Mouse (Mus musculus) myocyte (in vitro differentiated cells): ENCODE measurements at regions not wholly inside any gene's neighbourhood (a gene's known extent, or its start where the extent isn't known, plus 50 kb on each side); places are given as distances from the start of the nearest gene placed in this dataset.
"Not testable (repeated sequence)": the region's sequence is repeated elsewhere in the genome, so short reads cannot be mapped to it uniquely, and the experiment has no call there.

Source experiments
- H3K27me3 ChIP-seq: one replicate; pipeline ENCODE4 v1.6.1; 2011; ENCODE audit not compliant: control insufficient read depth, insufficient read depth, insufficient read length
- H3K36me3 ChIP-seq: one replicate; pipeline ENCODE4 v1.6.1; 2011; ENCODE audit not compliant: control insufficient read depth, insufficient read depth
- H3K4me2 ChIP-seq: one replicate; pipeline ENCODE4 v1.6.1; 2011; ENCODE audit warnings: low read depth, control low read depth
- H3K4me3 ChIP-seq: one replicate; pipeline ENCODE4 v1.5.1; 2011; ENCODE audit warnings: mild to moderate bottlenecking, control low read depth, moderate library complexity
- H3K79me2 ChIP-seq: one replicate; pipeline ENCODE4 v1.6.1; 2011; ENCODE audit not compliant: control insufficient read depth, insufficient read depth
- H3ac ChIP-seq: one replicate; pipeline ENCODE4 v1.6.1; 2011; ENCODE audit not compliant: control insufficient read depth, insufficient read length
- CEBPB ChIP-seq: IDR thresholded peaks from 2 replicates; pipeline ENCODE4 v1.6.1; 2011; ENCODE audit warnings: mild to moderate bottlenecking, moderate library complexity; ENCODE audit not compliant: poor library complexity, insufficient read depth, severe bottlenecking
- E2F4 ChIP-seq: IDR thresholded peaks from one replicate; pipeline ENCODE4 v1.6.1; 2011; ENCODE audit warnings: mild to moderate bottlenecking, control low read depth, moderate library complexity; ENCODE audit not compliant: insufficient read depth
- MAX ChIP-seq: IDR thresholded peaks from one replicate; pipeline ENCODE4 v1.6.1; 2011; ENCODE audit warnings: low read depth, mild to moderate bottlenecking, control low read depth
- MYOD1 ChIP-seq, 3 experiments: IDR thresholded peaks; one replicate each; pipeline ENCODE4 v1.6.1; 2011; ENCODE audit warnings: control low read depth in 2 of 3, low read depth in 2 of 3, mild to moderate bottlenecking in 2 of 3, moderate library complexity in 1 of 3; ENCODE audit not compliant: insufficient read length in 2 of 3, control insufficient read depth in 1 of 3
- MYOG ChIP-seq, 3 experiments: IDR thresholded peaks; one replicate each; pipeline ENCODE4 v1.6.1; 2011; ENCODE audit warnings: control low read depth in 2 of 3, low read depth in 2 of 3, mild to moderate bottlenecking in 2 of 3; ENCODE audit not compliant: insufficient read length in 2 of 3, control insufficient read depth in 1 of 3, insufficient read depth in 1 of 3
- POLR2A ChIP-seq: IDR thresholded peaks from one replicate; pipeline ENCODE4 v1.6.1; 2011; ENCODE audit warnings: low read depth, mild to moderate bottlenecking, control low read depth, moderate library complexity; ENCODE audit not compliant: insufficient read length
- POLR2AphosphoS2 ChIP-seq: IDR thresholded peaks from one replicate; pipeline ENCODE4 v1.6.1; 2011; ENCODE audit warnings: low read depth, control low read depth; ENCODE audit not compliant: insufficient read length
- REST ChIP-seq: IDR thresholded peaks from one replicate; pipeline ENCODE4 v1.6.1; 2011; ENCODE audit warnings: mild to moderate bottlenecking, control low read depth, moderate library complexity; ENCODE audit not compliant: insufficient read depth, insufficient read length
- SRF ChIP-seq: IDR thresholded peaks from one replicate; pipeline ENCODE4 v1.6.1; 2011; ENCODE audit warnings: low read depth; ENCODE audit not compliant: control insufficient read depth, insufficient read length
- TCF12 ChIP-seq: IDR thresholded peaks from one replicate; pipeline ENCODE4 v1.6.1; 2011; ENCODE audit warnings: mild to moderate bottlenecking, control low read depth; ENCODE audit not compliant: poor library complexity, insufficient read depth, severe bottlenecking
- TCF3 ChIP-seq: IDR thresholded peaks from one replicate; pipeline ENCODE4 v1.6.1; 2011; ENCODE audit warnings: low read depth, control low read depth; ENCODE audit not compliant: insufficient read length
- USF1 ChIP-seq: IDR thresholded peaks from one replicate; pipeline ENCODE4 v1.6.1; 2011; ENCODE audit warnings: low read depth, mild to moderate bottlenecking, control low read depth, moderate library complexity

DNA sequence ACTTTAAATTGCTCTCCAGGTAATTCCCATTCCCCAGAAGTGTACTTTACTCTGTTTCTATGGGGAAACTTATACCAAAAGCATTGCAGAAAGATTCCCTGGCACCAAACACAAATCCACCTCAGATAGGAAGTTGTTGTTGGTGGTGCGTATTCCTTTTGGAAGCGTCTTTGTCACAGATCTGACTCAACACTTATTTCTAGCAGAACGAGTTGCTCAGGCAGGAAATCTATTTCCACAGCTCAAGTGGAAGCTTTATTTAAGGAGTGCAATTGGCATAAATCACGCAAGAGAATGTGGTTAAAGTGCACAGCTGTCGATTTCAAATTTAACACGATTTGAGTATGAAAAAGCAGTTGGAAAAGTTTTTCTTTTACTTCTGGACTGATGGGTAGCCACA, 436.9 kb upstream of the Ghitm start:
- no peak overlapping the region for H3ac ChIP-seq
- H3K4me3 ChIP-seq, result no peak overlapping the region
- TF ChIP-seq MYOD1 (IDR thresholded peaks at IDR 0.05; ENCODE audit: control insufficient read depth in 1 of 3, insufficient read length in 2 of 3, low read depth in 2 of 3), result no peak
- no peak for TF ChIP-seq MYOG (IDR thresholded peaks at IDR 0.05; ENCODE audit: control insufficient read depth in 1 of 3, insufficient read depth in 1 of 3, insufficient read length in 2 of 3, low read depth in 2 of 3)
- TF ChIP-seq TCF12, result no peak
- no peak for TF ChIP-seq POLR2A
- TF ChIP-seq USF1, result no peak
- TF ChIP-seq TCF3, result no peak
- no peak for TF ChIP-seq SRF
- TF ChIP-seq MAX, result no peak
- no peak for TF ChIP-seq REST
- no peak for TF ChIP-seq E2F4
- TF ChIP-seq CEBPB, result no peak
- no peak for TF ChIP-seq POLR2AphosphoS2
- H3K36me3 ChIP-seq, result no peaks in the 10 kb centered on the region
- H3K4me2 ChIP-seq, result no peak overlapping the region
- H3K79me2 ChIP-seq, result no peaks in the 10 kb centered on the region
- H3K27me3 ChIP-seq, result no peaks in the 10 kb centered on the region

DNA sequence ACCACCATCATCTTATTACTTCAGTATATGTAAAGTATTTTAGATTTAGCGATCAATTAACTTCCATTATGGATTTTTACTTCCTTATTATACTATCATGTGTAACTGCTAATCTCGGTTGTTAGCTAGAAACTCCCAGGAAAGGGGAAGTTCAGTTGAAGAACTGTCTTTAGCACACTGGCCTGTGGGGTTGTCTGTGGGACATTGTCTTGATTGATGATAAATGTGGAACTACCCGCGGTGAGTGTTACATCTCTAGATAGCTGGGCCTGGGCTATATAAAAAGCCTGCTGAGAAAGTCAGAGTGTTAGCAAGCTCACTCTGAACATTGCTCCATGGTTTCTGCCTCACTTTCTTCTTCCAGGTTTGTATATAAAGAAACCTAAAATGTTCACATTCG, 423.2 kb upstream of the Ghitm start:
- no peak overlapping the region for H3K4me3 ChIP-seq
- H3K36me3 ChIP-seq, result no peaks in the 10 kb centered on the region
- H3ac ChIP-seq, result no peak overlapping the region
- H3K4me2 ChIP-seq, result no peak overlapping the region
- H3K79me2 ChIP-seq, result no peaks in the 10 kb centered on the region
- no peaks in the 10 kb centered on the region for H3K27me3 ChIP-seq
- TF ChIP-seq E2F4 (no peak), POLR2AphosphoS2 (no peak), CEBPB (no peak), MAX (no peak), SRF (no peak), TCF3 (no peak), USF1 (no peak), POLR2A (no peak), REST (no peak), MYOG (IDR thresholded peaks at IDR 0.05; ENCODE audit: control insufficient read depth in 1 of 3, insufficient read depth in 1 of 3, insufficient read length in 2 of 3, low read depth in 2 of 3) (no peak), MYOD1 (IDR thresholded peaks at IDR 0.05; ENCODE audit: control insufficient read depth in 1 of 3, insufficient read length in 2 of 3, low read depth in 2 of 3) (no peak), TCF12 (no peak)

DNA sequence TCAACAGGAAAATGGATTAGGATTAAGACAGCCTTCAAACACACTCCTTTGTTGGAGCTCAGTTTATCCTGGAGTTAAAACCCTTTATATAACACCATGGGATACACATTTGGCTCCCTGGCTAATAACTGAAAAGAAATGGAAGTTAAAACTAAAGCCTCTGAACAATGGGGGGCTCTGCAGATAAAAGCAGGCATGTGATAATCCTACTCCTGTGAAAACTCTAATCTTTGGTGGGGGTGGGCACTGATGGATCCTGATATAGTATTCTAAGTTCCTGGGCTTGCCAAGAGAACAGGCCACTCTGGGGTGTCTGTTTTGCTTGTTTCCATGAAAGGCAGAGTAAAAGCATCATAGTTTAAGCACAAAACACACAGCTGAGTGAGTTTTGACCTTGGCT, 388.5 kb upstream of the Ghitm start:
- no peaks in the 10 kb centered on the region for H3K79me2 ChIP-seq
- no peak overlapping the region for H3K4me3 ChIP-seq
- no peak overlapping the region for H3ac ChIP-seq
- H3K36me3 ChIP-seq, result no peaks in the 10 kb centered on the region
- TF ChIP-seq SRF (no peak), USF1 (no peak), MYOG (IDR thresholded peaks at IDR 0.05; ENCODE audit: control insufficient read depth in 1 of 3, insufficient read depth in 1 of 3, insufficient read length in 2 of 3, low read depth in 2 of 3) (no peak), POLR2A (no peak), CEBPB (no peak), POLR2AphosphoS2 (no peak), MYOD1 (IDR thresholded peaks at IDR 0.05; ENCODE audit: control insufficient read depth in 1 of 3, insufficient read length in 2 of 3, low read depth in 2 of 3) (no peak), TCF12 (no peak), TCF3 (no peak), E2F4 (no peak)
- H3K27me3 ChIP-seq, result no peaks in the 10 kb centered on the region
- no peak overlapping the region for H3K4me2 ChIP-seq

DNA sequence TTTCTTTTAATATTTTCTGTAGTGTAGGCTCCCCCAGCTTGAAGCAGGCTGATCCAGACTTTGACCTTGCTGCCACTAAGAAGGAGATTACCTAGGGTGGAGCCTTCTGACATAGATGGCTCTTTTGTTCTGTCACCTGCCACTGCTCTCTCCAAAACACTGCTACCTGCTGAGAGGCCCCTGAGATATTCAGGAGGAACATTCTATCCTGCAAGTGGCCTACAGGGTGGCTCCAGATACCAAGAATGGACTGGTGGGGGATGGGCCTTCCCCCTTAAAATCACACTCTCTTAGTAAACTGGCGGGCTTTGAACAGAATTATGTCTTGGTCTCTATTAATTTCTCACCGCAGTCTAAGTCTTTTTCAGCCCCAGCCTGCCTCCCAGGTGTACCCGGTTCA, 385.6 kb upstream of the Ghitm start:
- not testable (repeated sequence) for H3K36me3 ChIP-seq, H3ac ChIP-seq, H3K4me3 ChIP-seq

DNA sequence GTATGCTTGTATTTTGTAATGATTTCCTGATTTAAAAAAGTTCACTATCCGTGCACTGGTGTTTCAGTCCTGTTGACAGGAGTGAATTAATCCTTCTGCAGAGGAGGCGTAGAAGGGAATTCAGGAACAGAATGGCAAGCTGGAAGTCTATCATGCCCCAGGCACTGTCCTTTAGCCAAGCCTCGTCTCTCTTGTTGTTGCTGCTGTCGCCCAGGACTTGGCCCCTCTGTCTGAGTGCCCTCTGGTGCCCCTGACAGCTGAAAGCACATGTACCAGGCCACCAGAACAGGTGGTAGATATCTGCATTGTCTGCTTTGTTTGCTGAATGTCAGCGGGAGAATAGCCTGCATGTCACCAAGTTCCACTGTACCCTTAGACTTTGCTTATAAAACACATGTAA, 370.2 kb upstream of the Ghitm start:
- no peaks in the 10 kb centered on the region for H3K27me3 ChIP-seq
- H3ac ChIP-seq, result no peak overlapping the region
- no peak overlapping the region for H3K4me3 ChIP-seq
- H3K36me3 ChIP-seq, result no peaks in the 10 kb centered on the region
- no peaks in the 10 kb centered on the region for H3K79me2 ChIP-seq
- no peak overlapping the region for H3K4me2 ChIP-seq
- TF ChIP-seq MYOD1 (IDR thresholded peaks at IDR 0.05; ENCODE audit: control insufficient read depth in 1 of 3, insufficient read length in 2 of 3, low read depth in 2 of 3) (peak in 1 of 3 experiments; percentile 8), E2F4 (no peak)

More for the DNA sequence above, 385.6 kb upstream of the Ghitm start:
- H3K27me3 ChIP-seq, H3K79me2 ChIP-seq, H3K4me2 ChIP-seq: not testable (repeated sequence)

DNA sequence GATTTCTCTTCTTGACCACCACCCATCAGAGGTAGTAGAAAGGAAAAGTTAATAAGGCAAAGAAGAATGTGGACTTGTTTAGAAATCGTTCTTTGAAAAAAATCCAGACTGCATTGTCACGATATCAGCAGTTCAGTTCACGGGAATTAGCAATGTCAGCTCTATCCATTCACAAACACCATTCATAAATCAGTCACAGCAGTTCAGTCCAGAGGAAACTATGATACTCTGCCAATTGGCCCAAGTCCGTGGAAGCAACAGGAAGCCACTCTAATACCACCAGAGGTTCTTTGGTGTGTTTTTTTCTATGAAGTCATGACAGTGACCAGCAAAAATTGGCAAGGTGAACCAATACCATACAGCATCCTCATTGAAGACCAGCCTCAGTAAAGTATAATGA, 355.6 kb upstream of the Ghitm start:
- Histone ChIP-seq H3K36me3 (no peaks in the 10 kb centered on the region), H3K79me2 (no peaks in the 10 kb centered on the region), H3ac (no peak overlapping the region), H3K4me2 (no peak overlapping the region), H3K27me3 (no peaks in the 10 kb centered on the region), H3K4me3 (no peak overlapping the region)
- TF ChIP-seq TCF3 (no peak), USF1 (no peak), MYOD1 (IDR thresholded peaks at IDR 0.05; ENCODE audit: control insufficient read depth in 1 of 3, insufficient read length in 2 of 3, low read depth in 2 of 3) (no peak), MYOG (IDR thresholded peaks at IDR 0.05; ENCODE audit: control insufficient read depth in 1 of 3, insufficient read depth in 1 of 3, insufficient read length in 2 of 3, low read depth in 2 of 3) (no peak), TCF12 (no peak), E2F4 (no peak), MAX (no peak), SRF (no peak), REST (no peak), POLR2AphosphoS2 (no peak)
